Mouse (Mus musculus) lung, embryonic 16.5 days (tissue): ENCODE data around the gene Rab19. TPM values are rescaled to one million over a fixed set of nuclear protein-coding genes. Genes with fewer than 3 reads are reported as not detected.
A peak's percentile ranks its signal among the peaks of the same experiment; 100 is the strongest.
"Not testable (repeated sequence)": the region's sequence is repeated elsewhere in the genome, so short reads cannot be mapped to it uniquely, and the experiment has no call there.

Experiments
- ATAC-seq: fragments of 200-750 bp; cut with Nextera tagmentation; 2 replicates; pipeline ENCODE4 v1.8.0; 2017; ENCODE audit warnings: low read depth, mild to moderate bottlenecking, moderate library complexity
- H3K27ac ChIP-seq: fragments of 300-500 bp; sonication (generic); 2 replicates; pipeline ENCODE4 v1.5.1; 2014; ENCODE audit warnings: mild to moderate bottlenecking, control low read depth, low read length
- H3K27me3 ChIP-seq: fragments of 300-500 bp; sonication (generic); 2 replicates; pipeline ENCODE4 v1.6.1; 2014; ENCODE audit warnings: low read depth, low read length, mixed read lengths; ENCODE audit not compliant: control insufficient read depth, insufficient read depth
- H3K36me3 ChIP-seq: fragments of 300-500 bp; sonication (generic); 2 replicates; pipeline ENCODE4 v1.6.1; 2014; ENCODE audit warnings: low read length; ENCODE audit not compliant: control insufficient read depth, insufficient read depth
- H3K4me1 ChIP-seq: fragments of 300-500 bp; sonication (generic); replicated peaks from 2 replicates; pipeline ENCODE4 v1.6.1; 2014; ENCODE audit warnings: low read length, mixed read lengths; ENCODE audit not compliant: control insufficient read depth, insufficient read depth
- H3K4me2 ChIP-seq: fragments of 300-500 bp; sonication (generic); 2 replicates; pipeline ENCODE4 v1.6.1; 2014; ENCODE audit warnings: low read depth, low read length, control low read depth
- H3K4me3 ChIP-seq: fragments of 300-500 bp; sonication (generic); 2 replicates; pipeline ENCODE4 v1.5.1; 2014; ENCODE audit warnings: mild to moderate bottlenecking, low read length, control low read depth
- H3K9ac ChIP-seq: fragments of 300-500 bp; sonication (generic); 2 replicates; pipeline ENCODE4 v1.6.1; 2014; ENCODE audit warnings: low read length, control low read depth
- H3K9me3 ChIP-seq: fragments of 300-500 bp; sonication (generic); 2 replicates; pipeline ENCODE4 v1.6.1; 2016; ENCODE audit warnings: low read length; ENCODE audit not compliant: control insufficient read depth
- WGBS: fragments of 180-500 bp; shearing (Covaris S2); extraction: QIAGEN DNeasy Blood & Tissue Kit; methylation state at CpG from one replicate; pipeline ENCODE4 v1.1.7; 2014; 5-methylcytosine and 5-hydroxymethylcytosine counted together
- polyA plus RNA-seq: library from polyadenylated mRNA; unstranded; fragments of >200 nt; fragmentation: Nextera tagmentation; extraction: Ambion mirVana; gene quantifications from 2 replicates; pipeline ENCODE4 v1.2.1, GENCODE M21; 2015

The Rab19 gene
- polyA plus RNA-seq, 1 experiment from 2014 or later, result 5.6 TPM

- H3K4me1 ChIP-seq, result no peaks in the 10 kb centered on the region
- H3K36me3 ChIP-seq, result peaks cover 20% of the 10 kb centered on the region
- no peak overlapping the region for H3K4me3 ChIP-seq
- no peaks in the 10 kb centered on the region for H3K9me3 ChIP-seq
- no peaks in the 10 kb centered on the region for H3K27me3 ChIP-seq
- WGBS, result 46% methylated on average over 4 of the region's 4 CpGs
- H3K4me2 ChIP-seq, result no peak overlapping the region
- H3K9ac ChIP-seq, result no peak overlapping the region
- peak overlapping the region; percentile 51 for H3K27ac ChIP-seq
- peak; percentile 45 for ATAC-seq
Measured at GRCm38 (mm10) chr6:39347880-39348814, 32.8 kb upstream of the Rab19 start.

- H3K27me3 ChIP-seq, result no peaks in the 10 kb centered on the region
- no peaks in the 10 kb centered on the region for H3K4me1 ChIP-seq
- H3K9me3 ChIP-seq, result no peaks in the 10 kb centered on the region
- H3K4me2 ChIP-seq, result no peak overlapping the region
- 75% methylated on average over 6 of the region's 6 CpGs for WGBS
- no peak overlapping the region for H3K4me3 ChIP-seq
- H3K27ac ChIP-seq, result no peak overlapping the region; the same call in 1 of the 2 replicates
- peaks cover 17% of the 10 kb centered on the region for H3K36me3 ChIP-seq
- no peak for ATAC-seq
- H3K9ac ChIP-seq, result no peak overlapping the region
Measured at GRCm38 (mm10) chr6:39348946-39349345, 32.0 kb upstream of the Rab19 start.

GRCm38 (mm10) chr6:39359207-39359606, 21.8 kb upstream of the Rab19 start:
- not testable (repeated sequence) for H3K4me3 ChIP-seq, H3K4me2 ChIP-seq, ATAC-seq, H3K27me3 ChIP-seq, H3K27ac ChIP-seq, H3K9me3 ChIP-seq, H3K9ac ChIP-seq, H3K4me1 ChIP-seq
- whole genome bisulfite sequencing, result 96% methylated on average over 9 of the region's 9 CpGs
- peaks cover 12% of the 10 kb centered on the region; the same call in 1 of the 2 replicates for H3K36me3 ChIP-seq

- WGBS, result 96% methylated on average over 2 of the region's 2 CpGs
- Histone ChIP-seq H3K27me3 (no peaks in the 10 kb centered on the region), H3K4me1 (no peaks in the 10 kb centered on the region), H3K9ac (no peak overlapping the region), H3K27ac (no peak overlapping the region), H3K4me2 (no peak overlapping the region), H3K36me3 (peaks cover 6% of the 10 kb centered on the region; the same call in 1 of the 2 replicates), H3K4me3 (no peak overlapping the region), H3K9me3 (no peaks in the 10 kb centered on the region)
- ATAC-seq, result no peak
Measured at GRCm38 (mm10) chr6:39362684-39363083, 18.3 kb upstream of the Rab19 start.

GRCm38 (mm10) chr6:39369631-39370030, 11.3 kb upstream of the Rab19 start:
- Histone ChIP-seq H3K4me2 (no peak overlapping the region), H3K9me3 (no peaks in the 10 kb centered on the region), H3K4me3 (no peak overlapping the region), H3K9ac (no peak overlapping the region), H3K27me3 (no peaks in the 10 kb centered on the region), H3K4me1 (peaks cover 6% of the 10 kb centered on the region; the same call in 1 of the 2 replicates), H3K36me3 (peaks cover 4% of the 10 kb centered on the region; the same call in 1 of the 2 replicates), H3K27ac (no peak overlapping the region)
- no peak for ATAC-seq
- WGBS, result 66% methylated on average over 3 of the region's 3 CpGs

- no peak for ATAC-seq
- H3K9ac ChIP-seq, result no peak overlapping the region
- peaks cover 14% of the 10 kb centered on the region for H3K4me1 ChIP-seq
- no peak overlapping the region for H3K4me3 ChIP-seq
- no peaks in the 10 kb centered on the region for H3K27me3 ChIP-seq
- H3K27ac ChIP-seq, result no peak overlapping the region
- no peak overlapping the region for H3K4me2 ChIP-seq
- H3K36me3 ChIP-seq, result peaks cover 4% of the 10 kb centered on the region; the same call in 1 of the 2 replicates
- H3K9me3 ChIP-seq, result no peaks in the 10 kb centered on the region
Measured at GRCm38 (mm10) chr6:39372042-39372441, 8.9 kb upstream of the Rab19 start.

GRCm38 (mm10) chr6:39372727-39373126, 8.2 kb upstream of the Rab19 start:
- Histone ChIP-seq H3K36me3 (peaks cover 4% of the 10 kb centered on the region; the same call in 1 of the 2 replicates), H3K9ac (no peak overlapping the region), H3K4me3 (no peak overlapping the region), H3K9me3 (no peaks in the 10 kb centered on the region), H3K4me2 (no peak overlapping the region), H3K27ac (no peak overlapping the region), H3K4me1 (peaks cover 15% of the 10 kb centered on the region), H3K27me3 (no peaks in the 10 kb centered on the region)
- 25% methylated on average over 7 of the region's 7 CpGs for WGBS
- no peak for ATAC-seq

- no peak overlapping the region for H3K4me2 ChIP-seq
- H3K4me1 ChIP-seq, result peaks cover 16% of the 10 kb centered on the region
- ATAC-seq, result no peak
- H3K27me3 ChIP-seq, result no peaks in the 10 kb centered on the region
- WGBS, result 55% methylated on average over 4 of the region's 4 CpGs
- 0 out of 2 replicates have a peak, but pooled peaks cover 4% of the 10 kb centered on the region for H3K36me3 ChIP-seq
- H3K9ac ChIP-seq, result no peak overlapping the region
- no peak overlapping the region for H3K27ac ChIP-seq
- no peak overlapping the region for H3K4me3 ChIP-seq
- no peaks in the 10 kb centered on the region for H3K9me3 ChIP-seq
Measured at GRCm38 (mm10) chr6:39373301-39373955, 7.5 kb upstream of the Rab19 start.

- 0 out of 2 replicates have a peak, but pooled peaks cover 4% of the 10 kb centered on the region for H3K36me3 ChIP-seq
- no peak overlapping the region for H3K27ac ChIP-seq
- no peaks in the 10 kb centered on the region for H3K27me3 ChIP-seq
- 10% methylated on average over 9 of the region's 9 CpGs for whole genome bisulfite sequencing
- peaks cover 16% of the 10 kb centered on the region for H3K4me1 ChIP-seq
- peak overlapping the region; percentile 61 for H3K4me2 ChIP-seq
- ATAC-seq, result no peak
- peak overlapping the region; percentile 90 for H3K4me3 ChIP-seq
- peak overlapping the region; percentile 92 for H3K9ac ChIP-seq
- no peaks in the 10 kb centered on the region for H3K9me3 ChIP-seq
Measured at GRCm38 (mm10) chr6:39376775-39377174, 4.2 kb upstream of the Rab19 start.
